In genomic region chr9:76315096-76315495, GRCm38 (mm10) we compare ENCODE assay signal across 26 mouse cellular contexts. TPM values are rescaled to one million over a fixed set of nuclear protein-coding genes. Genes with fewer than 3 reads are reported as not detected.
A peak's percentile ranks its signal among the peaks of the same experiment; 100 is the strongest.
DNase-seq lines count a peak whose midpoint lies in the region; ATAC-seq lines count a peak whose summit lies in the region.
"Had no signal": no experiment of that assay in that cellular context is flagged by ENCODE, and none has a peak within 500 bp of the region (broad histone marks: within the 10 kb centered on the region; RNA-seq: fewer than 3 reads in every experiment).

No protein-coding gene starts in this region.

- no peak for ATAC-seq in monocyte, adult 5-6 weeks (replicated peaks; ENCODE audit: insufficient number of reproducible peaks, low FRiP score, low TSS enrichment, poor library complexity, severe bottlenecking)
- ATAC-seq: activated CD4-positive, CD25-positive, alpha-beta regulatory T cell, adult 4 months; CD4-positive, CD25-positive, alpha-beta regulatory T cell, adult 4 months; Patski had no signal

- DNase-seq in ES-CJ7 (ENCODE audit: low read depth, low spot score), result peak; percentile 55
- peak; percentile 54 for DNase-seq in R1 (ENCODE audit: low read depth, low spot score)
- DNase-seq in ZHBTc4 (ENCODE audit: low read depth, low spot score), result peak; percentile 50
- DNase-seq in thymus, postnatal 0 days (ENCODE audit: low spot score), result no peak
- DNase-seq in neural tube, embryonic 10.5 days (ENCODE audit: extremely low spot score, low spot score), result no peak
- DNase-seq: adrenal gland, adult 2 months; adrenal gland, adult 8-10 months; adrenal gland, postnatal 10 days; adrenal gland, postnatal 14 days; adrenal gland, postnatal 25 days; adrenal gland, postnatal 36 days; B cell, adult 2 months; cerebellum, adult 11 months; cerebellum, adult 11-12 months; cerebellum, adult 18-20 months; cerebellum, adult 2 months; cerebellum, adult 8-10 months; cerebellum, adult 9-10 months had no signal

RNA-seq across cellular contexts. Expression of gene Hcrtr2, which starts 8.6 kb away (rescaled TPM):
- not detected in 2 replicates for polyA plus RNA-seq in thymus, postnatal 0 days (2015; fragmentation: Nextera tagmentation; extraction: Ambion mirVana)
- 0.11 to 0.87 TPM (median 0.48 TPM) in 3 replicates for total RNA-seq in monocyte, adult 5-6 weeks (2017)
- total RNA-seq: CH12.LX, MEL had no signal
- polyA plus RNA-seq: activated CD4-positive, CD25-positive, alpha-beta regulatory T cell, adult 4 months; C2C12; CD4-positive, CD25-positive, alpha-beta regulatory T cell, adult 4 months; G1E; Patski had no signal

Comparison
In these comparisons a context has a peak if more than half of its experiments do, and no peak if none do; other contexts are left out.
1. DNase-seq: peak in ES-CJ7 (single experiment), R1 (single experiment) and ZHBTc4 (single experiment); none in thymus, postnatal 0 days (single experiment) and neural tube, embryonic 10.5 days (single experiment).